Mouse (Mus musculus) ovary, postnatal 10 days (tissue): Measurements from ENCODE around the gene Igfbp2.

Experiments used
- DNase-seq: peaks from one replicate; pipeline ENCODE4 v3.0.0; 2022; ENCODE audit warnings: low spot score

Igfbp2 gene

DNA sequence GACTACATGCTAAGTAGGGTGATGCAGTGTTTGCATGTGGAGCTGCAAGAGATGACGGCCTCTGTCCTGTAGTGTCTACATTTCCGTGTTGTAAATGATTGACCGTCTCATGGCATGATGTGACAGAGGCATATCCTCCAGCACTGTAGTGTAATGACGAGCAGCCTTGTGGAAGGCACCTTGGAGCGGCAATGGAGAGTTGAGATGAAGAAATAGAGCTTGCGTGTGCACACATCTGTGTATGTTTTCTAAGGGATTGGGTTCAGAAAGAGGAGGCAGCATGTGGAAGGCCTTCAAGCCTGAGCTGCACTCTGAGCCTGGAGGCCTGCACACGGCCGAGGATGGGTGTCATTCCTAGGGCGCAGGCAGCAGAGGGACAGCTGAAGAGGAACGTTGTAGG lies 31.4 kb downstream of the Igfbp2 start:
- DNase-seq = no peak

DNA sequence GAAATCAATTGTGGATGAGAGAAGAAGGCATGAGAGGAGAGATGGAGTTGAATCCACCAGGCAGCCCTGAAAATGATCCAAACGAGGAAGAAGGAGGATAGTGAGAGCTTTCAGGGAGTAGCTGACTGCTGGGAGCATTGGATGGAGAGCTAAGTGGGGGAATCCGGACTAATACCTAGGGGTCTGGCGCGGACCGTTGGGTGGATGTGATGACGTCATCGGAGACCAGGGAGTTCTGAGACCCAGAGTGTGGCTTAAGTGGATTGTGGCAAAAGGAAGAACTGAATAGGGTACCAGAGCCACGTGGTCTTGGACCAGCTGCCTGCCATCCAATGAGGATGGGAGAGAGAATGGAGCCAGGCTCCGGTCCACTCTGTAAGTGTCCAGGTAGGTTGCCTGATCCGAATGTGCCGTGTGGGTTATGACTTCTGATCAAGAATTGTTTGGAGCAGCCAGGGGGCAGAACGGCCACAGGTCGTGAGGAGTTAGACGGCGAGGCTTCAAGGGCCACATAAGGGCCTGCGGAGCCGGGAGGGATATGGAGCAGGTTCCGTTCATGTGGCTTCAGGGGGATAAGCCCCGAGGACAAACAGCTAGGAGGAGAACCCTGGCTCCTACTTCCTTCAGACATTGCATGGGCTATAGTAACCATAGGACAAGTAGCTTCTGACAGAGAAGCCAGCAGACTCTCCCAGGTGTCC lies 32.1 kb downstream of the Igfbp2 start:
- DNase-seq = no peak

DNA sequence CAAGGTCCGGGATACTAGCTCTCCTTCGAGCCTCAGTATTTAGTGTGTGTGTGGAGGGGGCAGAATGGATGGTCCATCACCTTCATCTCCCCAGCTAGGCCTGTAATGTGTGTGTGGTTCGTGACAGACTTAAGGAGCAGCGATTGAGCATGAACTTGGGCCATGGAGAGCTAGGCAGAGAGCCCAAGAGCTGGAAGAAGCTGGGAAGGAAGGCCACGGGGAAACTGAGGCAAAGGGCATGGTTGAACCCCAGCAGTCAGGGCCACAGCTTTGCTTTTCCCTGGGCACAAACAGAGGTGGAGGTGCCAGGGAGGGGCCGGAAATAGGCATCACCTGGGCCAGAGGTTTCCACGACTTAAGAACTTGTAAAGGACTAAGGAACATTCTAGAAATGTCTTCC lies 32.8 kb downstream of the Igfbp2 start:
- DNase-seq = no peak

DNA sequence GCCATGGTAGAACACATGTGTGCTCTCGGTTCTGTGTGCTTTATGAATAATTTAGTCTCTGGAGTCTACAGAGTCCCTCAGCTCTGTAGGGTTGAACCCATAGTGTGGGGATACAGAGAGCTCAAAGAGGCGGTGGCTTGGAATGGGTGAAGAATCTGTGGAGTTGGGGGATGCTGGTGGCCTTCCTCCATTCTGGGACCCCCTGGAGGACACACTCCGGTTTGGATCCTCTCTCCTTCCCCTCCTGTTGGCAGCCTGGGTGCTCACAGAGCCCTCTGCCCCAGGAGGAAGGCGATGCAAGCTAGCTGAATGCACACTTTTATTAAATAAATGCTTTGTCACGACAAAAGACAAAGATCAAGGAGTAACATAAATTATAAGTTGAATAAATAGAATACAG lies 33.3 kb downstream of the Igfbp2 start:
- DNase-seq = no peak

DNA sequence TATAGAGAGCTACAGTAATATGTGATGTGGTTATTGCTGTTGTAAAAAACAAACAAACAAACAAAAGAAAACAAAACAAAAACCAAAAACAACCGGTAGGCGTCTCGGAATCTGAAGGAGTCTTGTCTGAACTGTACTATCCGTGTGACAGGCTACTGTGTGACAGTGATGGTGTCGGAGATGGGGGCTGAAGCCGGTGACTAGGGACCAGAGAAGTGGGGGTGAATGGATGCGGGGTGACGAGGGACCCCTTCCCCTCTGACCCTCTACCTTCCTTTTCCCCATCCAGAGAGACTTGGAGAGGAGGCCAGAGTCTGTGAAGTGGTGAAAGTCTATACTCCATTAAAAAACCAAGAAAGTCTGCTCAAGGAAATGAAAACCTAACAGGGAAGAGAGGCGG lies 34.0 kb downstream of the Igfbp2 start:
- no peak for DNase-seq

DNA sequence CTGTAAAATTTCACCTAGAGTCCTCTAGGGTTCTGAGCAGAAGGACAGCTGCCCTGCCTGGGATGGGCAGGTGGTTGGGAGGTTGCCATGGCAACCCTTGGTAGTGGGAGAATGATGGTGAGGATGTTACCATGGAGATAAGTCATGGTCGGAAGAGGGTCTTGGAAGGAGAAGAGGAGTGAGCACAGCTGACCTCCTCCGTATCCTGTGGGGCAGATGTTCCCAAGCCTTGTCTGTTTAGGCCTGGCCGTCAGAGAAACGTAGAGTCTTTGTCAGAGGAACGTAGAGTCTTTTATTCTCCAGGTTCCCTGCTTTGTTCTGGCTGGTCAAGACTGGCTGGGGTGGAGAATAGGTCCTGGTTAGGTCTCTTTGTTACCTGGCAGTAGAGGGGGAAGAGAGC lies 34.6 kb downstream of the Igfbp2 start:
- no peak for DNase-seq

DNA sequence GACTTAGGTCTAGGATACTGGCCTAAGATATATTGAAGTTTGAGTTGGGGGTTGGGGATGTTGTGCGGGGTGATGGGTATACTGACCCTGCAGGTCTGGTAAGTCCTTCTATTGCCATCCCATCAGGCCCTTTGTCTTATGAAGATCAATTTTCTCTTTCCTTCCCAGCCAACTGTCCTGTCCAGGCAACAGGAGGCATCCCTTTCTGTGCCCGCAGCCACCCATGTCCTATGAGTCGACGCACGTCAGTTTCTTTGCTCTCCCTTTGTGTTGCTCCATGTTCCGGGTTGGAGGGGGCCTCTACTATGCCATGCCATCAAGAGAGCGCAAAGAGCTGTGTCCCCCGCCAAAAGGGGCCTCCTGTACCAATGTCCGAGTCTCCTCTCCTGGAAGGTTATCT lies 35.7 kb downstream of the Igfbp2 start:
- no peak for DNase-seq

DNA sequence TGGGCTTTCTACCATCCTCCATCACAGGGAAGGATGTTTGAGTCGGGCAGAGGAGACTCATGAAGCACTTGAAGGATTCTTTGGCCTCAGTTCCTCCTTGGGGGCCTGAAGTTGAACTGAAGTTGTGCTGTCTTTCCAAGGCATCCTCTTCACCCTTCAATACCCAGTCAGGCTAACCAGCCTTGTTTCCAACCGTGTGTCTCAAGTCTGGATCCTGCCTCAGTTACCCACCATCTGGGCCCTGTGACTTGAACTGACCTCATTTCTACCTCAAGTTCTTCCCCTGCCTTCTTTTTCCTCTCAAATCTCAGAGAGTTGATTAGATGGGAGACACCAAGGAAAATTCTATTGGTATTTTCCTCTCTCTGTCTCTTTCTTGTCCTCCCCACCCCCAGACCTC lies 36.2 kb downstream of the Igfbp2 start:
- DNase-seq = no peak

DNA sequence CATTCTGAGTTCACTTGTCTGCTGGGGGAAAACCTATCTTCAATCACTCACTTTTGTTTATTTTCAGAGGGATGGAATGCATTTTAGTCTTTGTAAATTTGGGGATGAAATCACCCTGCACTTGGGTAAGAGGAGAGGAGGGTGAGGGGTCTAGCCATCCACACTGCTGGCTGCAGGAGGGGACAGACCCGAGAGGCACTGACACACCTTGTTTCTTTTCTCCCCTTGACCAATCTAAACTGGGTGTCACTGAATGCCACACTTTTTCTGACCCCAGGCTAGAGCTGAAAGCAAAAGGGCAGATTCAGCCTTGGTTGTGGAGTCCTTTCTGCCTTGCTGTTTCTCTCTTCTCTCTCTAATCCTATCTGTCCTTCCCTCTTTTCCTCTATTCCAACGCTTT lies 37.4 kb downstream of the Igfbp2 start:
- no peak for DNase-seq

DNA sequence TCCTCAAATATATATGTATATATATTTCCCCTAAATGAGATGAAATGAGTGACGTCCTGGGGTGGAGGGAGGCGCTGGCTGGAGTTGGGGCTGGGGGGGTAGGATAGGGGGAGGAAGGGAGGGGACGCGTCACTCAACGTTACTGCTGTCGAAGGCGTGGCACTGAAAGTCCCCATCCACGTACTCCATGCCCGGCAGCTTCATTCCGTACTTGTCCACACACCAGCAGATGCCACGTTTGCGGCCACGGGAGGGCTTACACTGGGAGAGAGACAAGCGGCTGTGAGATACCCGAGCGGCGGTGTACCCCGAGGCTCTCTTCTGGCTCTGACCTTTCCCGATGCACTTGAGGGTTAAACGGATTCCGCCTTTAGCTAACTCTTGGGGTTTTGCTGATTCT lies 37.9 kb downstream of the Igfbp2 start:
- DNase-seq = no peak

DNA sequence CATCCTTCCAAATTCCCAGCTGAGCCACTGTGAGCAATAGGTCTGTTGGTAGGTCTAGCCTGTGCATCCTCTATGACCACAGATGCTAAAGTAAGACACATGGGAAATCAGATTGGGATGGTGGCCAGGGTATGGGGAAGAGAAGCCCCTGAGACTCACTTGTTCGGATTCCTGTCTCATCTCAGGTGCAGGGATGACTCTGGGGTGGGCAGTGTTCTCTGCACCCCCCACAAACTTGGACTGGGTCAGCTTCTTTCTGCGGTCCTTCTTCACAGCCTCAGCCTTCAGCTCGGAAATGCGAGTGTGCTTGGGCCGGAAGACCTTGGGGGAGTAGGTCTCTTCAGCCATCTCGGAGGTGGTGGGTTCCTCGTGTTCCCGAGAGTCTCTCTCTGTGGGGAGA lies 39.4 kb downstream of the Igfbp2 start:
- DNase-seq = no peak

DNA sequence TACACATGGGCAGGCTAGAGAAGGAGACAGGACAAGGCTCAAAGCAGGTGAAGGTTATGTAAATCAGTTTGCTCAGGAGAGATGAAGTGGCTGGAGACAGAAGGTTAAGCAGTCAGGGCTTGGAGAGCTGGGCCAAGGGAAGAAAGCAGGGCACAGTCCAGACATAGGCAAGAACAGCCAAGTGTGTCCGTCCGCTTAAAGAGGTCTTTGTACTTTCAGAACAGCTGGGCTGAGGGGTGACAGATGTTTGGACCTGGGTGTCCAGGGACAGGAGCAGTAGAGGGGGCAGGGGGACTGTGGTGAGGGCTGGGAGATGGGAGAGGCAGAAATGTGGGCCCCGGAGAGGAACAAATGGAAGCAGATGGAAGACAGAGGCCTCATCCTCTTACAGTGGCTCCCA lies 40.0 kb downstream of the Igfbp2 start:
- DNase-seq = no peak

DNA sequence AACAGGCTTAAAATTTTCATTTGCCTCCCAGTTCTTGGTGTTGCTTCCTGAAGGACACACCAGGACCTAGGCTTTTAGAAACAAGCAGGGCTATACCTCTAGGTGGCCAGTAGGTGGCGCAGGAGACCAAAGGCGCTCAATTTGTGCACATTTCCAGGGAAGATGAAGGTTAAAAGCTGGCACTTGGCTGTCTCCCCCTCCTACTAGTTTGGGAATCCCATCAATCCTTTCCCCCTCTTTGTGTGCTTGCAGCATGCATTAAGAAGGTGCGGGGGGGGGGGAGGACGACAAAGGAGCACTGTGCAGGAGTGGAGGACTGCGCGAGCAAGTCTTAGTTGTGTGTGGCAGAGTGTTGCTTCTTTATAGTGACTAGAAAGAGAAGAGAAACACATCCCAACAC lies 41.6 kb downstream of the Igfbp2 start:
- DNase-seq = no peak

DNA sequence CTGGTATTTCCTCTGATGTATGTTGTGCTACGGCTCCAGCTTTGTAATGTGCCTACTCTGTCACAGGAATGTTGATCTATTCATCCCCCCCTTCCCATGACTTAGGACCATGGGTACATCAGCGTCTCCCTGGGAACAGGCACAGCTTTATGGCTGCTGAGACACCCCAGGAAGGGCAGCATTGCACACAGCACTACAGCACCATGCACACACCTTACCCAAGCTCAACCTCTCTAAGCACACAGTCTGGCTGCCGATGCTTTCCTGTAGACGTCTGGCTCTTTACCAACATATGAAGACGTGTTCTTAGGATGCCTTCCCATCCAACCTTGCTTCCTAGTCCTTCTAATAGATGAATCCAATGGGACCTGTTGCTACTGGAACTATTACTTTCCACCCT lies 42.1 kb downstream of the Igfbp2 start:
- DNase-seq = no peak

DNA sequence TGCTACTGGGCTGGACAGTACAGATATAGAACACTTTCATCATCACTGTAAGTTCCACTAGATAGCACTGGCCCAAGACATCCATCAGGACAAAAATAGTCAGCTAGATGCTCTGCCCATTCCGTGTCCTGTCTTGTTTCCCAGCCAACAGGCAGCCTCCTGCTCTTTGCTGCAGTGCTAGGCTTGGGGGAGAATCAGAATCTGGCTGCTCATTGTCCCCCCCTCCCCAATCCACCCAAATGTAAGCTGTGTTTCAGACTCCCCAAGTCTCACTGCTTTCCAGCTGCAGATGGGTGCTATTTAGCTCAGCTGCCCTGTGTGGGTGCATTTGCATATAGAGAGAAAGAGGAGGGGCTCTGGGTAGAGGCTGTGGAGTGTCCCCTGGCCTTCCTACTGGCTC lies 43.0 kb downstream of the Igfbp2 start:
- DNase-seq = no peak

DNA sequence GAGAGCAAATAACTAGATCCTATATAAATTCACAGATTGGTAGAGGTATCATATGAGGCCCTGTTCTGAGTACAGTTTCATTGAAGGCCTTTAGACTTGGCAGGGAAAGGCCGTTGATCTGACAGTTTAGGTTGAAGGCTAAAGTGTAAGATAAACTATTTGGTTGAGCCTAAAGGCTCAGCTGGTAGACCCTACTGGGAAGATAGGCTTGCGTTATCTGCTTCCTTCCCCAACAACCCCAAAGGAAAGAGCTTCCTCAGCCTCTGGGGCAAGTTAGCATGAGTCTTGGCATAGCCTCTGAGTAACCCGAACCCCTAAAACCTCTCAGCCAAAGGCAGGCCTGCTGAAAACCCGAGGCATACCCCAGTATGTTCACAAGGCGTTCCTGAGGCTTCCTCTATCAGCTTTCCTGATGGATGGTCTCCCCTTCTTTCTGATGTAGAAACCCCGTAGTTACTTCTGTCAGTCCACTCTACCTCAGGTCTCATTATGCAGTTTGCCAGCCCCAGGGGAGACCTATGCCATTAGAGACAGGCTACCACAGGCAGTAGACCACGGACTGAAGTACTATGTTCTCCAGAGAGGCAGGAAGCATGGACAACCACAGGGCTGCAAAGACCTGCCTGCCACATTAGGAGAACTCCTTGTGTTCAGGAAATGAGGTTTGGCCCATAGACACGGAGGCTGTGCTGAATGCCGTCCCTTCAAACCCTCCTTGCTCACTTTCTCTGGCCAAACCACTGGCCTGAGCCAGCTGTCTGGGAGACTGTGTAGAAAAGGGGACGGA lies 44.3 kb downstream of the Igfbp2 start:
- DNase-seq = no peak

DNA sequence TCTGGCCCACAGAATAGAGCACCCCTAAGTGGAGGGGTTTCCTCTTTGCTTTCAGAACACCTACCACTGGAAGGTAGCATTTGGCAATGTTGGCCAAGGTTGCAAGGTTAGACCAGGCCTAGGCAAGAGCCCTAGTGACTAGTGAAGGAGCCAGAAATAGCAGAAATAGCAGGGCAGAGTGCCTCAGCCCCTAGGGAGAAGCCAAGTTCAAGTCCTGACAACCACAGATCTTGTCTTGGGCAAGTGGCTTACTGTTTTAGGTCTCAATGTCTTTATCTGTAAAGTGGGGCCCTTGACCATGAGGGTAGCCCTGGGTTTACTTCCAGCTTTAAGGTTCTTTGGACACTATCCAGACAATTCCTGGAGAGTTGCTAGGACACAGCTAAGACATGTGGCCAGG lies 45.0 kb downstream of the Igfbp2 start:
- DNase-seq = no peak

DNA sequence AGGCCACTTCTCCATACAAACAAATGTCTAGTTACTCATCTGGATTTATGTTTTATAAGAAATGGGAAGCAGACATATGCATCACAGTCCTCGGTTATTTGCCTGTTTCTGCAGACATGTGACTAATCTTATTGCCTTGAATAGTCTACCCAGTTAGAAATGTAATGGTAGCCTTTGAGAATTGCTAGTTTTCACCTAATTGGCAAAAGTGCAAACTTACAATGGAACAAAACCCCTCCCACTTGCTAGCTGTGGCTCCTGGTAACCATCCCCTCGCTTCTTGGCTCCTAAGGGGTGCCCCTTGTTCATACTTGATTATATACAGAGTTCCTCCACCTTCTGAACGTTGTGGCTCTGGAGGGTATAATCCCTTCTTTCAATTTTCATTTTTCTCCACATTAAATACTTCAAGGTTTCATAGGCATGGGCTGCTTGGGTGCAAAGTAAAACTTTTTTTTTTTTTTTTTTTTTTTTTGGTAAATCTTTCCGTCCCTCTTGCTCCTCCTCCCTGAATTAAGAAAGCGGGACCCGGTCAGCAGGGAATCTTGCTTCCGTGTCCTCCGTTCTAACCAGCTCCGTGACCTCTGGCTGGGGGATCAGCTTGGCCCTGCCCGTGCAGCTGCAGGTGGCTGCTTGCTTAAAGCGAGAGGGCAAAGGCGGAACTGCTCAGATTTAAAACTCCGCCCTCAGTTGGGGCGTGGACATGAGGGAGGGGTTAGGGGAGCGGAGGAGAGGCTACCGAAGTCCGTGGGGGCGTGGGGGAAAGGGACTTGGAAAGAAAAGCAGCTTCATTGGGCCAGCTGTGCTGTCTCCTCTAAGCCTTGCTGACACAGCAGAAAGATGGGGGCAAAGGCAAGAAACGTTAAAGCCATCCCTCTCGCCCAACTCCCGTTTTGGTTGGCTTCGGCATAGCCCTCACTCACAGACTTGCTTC lies 45.6 kb downstream of the Igfbp2 start:
- DNase-seq = no peak

DNA sequence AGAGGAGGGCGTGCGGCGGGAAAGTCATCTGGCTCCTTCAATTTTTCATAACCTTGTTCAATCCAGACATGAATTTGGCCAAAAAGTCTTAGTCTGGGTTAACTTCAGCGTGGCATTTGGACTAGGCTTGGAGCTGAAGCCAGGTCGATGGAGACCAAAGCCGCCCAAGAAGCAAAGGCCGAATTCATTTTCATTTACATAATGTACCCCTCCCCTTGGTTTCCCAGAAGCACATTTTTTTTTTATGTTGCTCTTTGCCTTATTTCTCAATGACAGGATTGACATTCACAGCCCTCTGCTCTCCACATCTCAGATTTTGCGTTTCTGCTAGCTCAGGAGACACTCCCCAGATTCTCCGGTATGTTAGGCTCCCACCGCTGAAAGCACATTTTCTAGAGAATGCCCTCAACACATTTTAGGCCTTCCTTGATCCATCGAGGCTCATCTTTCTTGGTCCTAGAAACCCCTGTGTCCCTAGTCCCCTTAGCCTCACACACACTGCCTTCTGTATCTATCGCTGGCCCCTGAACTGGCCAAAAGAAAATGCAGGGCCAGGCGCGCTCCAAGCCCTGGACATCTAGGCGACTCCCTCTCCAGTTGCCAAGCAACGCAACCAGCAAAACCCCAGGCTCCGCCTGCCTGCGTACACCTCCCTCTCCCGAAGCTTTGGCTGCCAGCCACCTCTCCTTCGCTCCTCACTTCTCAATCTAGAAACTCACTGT lies 46.5 kb downstream of the Igfbp2 start:
- DNase-seq = no peak

DNA sequence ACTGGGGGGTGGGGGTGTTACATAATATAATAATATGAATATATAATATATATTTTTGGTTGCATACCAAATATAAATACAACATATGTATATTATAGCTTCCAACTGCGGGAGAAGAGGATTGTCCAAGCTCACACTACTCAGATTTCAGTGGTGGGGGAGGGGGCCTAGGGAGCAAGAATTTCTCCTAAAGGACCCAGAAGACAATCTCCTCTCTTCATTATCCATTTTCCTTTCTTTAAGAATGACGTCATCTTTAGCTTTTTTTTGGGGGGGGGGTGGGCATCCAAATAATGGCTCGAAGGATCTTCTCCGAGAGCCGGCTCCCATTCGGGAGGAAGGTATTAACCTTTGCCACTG lies 47.0 kb downstream of the Igfbp2 start:
- no peak for DNase-seq

DNA sequence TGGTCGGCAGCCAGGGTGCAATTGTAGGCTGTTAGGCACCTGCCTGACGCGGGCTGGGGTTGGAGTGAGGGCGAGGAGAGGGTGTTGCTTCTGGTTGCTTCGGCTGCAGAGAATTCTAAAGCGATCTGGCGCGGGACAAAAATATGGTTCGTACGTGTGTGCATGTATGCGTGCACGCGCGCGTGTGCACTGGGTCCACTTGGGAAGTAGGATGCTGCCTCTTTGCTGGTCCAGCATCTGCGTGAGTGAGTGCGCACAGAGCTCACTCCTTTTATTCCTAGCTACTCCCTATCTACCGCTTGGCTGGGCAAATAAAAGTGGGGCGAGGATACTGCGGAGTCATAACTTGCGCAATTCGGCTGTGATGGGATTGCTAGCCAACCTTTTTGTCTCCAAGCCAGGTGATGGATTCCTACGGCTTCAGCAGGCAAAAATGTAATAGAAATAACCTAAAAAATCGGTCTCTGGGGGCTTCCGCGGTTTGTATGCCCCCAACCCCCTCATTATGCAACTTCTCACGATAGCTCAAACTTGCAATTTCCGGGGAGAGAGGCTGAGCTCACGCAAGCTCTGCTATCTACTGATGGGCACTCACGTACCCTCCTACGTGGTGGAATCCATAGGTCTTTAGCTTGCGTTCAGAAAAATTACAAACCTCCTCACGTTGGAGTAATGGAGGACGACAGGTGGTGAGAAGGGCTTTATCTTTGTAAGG lies 47.6 kb downstream of the Igfbp2 start:
- DNase-seq = no peak

DNA sequence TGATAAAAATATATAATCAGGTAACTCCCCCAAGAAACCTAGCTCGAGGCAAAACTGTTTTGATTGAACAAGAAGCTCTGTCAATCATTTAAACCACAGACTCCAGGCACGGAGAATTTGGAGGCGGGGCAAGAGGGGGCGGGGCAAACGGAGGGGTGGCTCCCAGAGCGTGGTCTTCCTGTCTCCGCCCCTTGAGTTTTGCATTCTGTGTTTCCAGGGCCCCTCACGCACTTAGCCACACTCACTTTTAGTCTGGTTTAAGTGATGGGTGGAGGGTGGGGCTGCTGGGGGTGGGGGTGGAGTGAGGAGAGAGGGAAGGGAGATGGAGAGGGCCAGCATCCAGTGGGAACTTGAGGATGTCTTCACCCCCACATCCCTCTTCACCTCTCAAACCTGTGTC lies 48.2 kb downstream of the Igfbp2 start:
- no peak for DNase-seq
